Mouse (Mus musculus) lung, postnatal 0 days (tissue): ENCODE data around the gene Ppcdc. TPM values are rescaled to one million over a fixed set of nuclear protein-coding genes. Genes with fewer than 3 reads are reported as not detected.

Source experiments
- ATAC-seq: fragments of 200-750 bp; cut with Nextera tagmentation; 2 replicates; pipeline ENCODE4 v1.8.0; 2017; ENCODE audit warnings: moderate library complexity
- DNase-seq: peaks from one replicate; pipeline ENCODE4 v3.0.0-alpha.2; 2016; ENCODE audit warnings: low spot score
- H3K27ac ChIP-seq: fragments of 300-500 bp; sonication (generic); 2 replicates; pipeline ENCODE4 v1.5.1; 2014; ENCODE audit warnings: antibody characterized with exemption, mild to moderate bottlenecking, low read length, mixed read lengths
- H3K27me3 ChIP-seq: fragments of 300-500 bp; sonication (generic); replicated peaks from 2 replicates; pipeline ENCODE4 v1.6.1; 2014; ENCODE audit warnings: low read length, mixed read lengths; ENCODE audit not compliant: insufficient read depth
- H3K36me3 ChIP-seq: fragments of 300-500 bp; sonication (generic); 2 replicates; pipeline ENCODE4 v1.6.1; 2014; ENCODE audit warnings: low read length, mixed read lengths; ENCODE audit not compliant: insufficient read depth
- H3K4me1 ChIP-seq: fragments of 300-500 bp; sonication (generic); 2 replicates; pipeline ENCODE4 v1.6.1; 2014; ENCODE audit warnings: antibody characterized with exemption, low read depth, low read length, mixed read lengths; ENCODE audit not compliant: insufficient read depth
- H3K4me2 ChIP-seq: fragments of 300-500 bp; sonication (generic); replicated peaks from 2 replicates; pipeline ENCODE4 v1.6.1; 2014; ENCODE audit warnings: low read depth, mild to moderate bottlenecking, low read length, moderate library complexity, mixed read lengths
- H3K4me3 ChIP-seq: fragments of 300-500 bp; sonication (generic); 2 replicates; pipeline ENCODE4 v1.5.1; 2014; ENCODE audit warnings: low read depth, low read length
- H3K9ac ChIP-seq: fragments of 300-500 bp; sonication (generic); replicated peaks from 2 replicates; pipeline ENCODE4 v1.6.1; 2014; ENCODE audit warnings: low read depth, mild to moderate bottlenecking
- H3K9me3 ChIP-seq: fragments of 300-500 bp; sonication (generic); 2 replicates; pipeline ENCODE4 v1.6.1; 2016; ENCODE audit warnings: low read length, mixed read lengths
- CTCF ChIP-seq: IDR thresholded peaks from 2 replicates; pipeline ENCODE4 v1.5.1; 2016; ENCODE audit warnings: antibody characterized with exemption, mild to moderate bottlenecking
- EP300 ChIP-seq: IDR thresholded peaks from 2 replicates; pipeline ENCODE4 v1.6.1; 2016; ENCODE audit warnings: antibody characterized with exemption, mild to moderate bottlenecking, control low read depth
- WGBS: fragments of 180-500 bp; shearing (Covaris S2); extraction: QIAGEN DNeasy Blood & Tissue Kit; methylation state at CpG from one replicate; pipeline ENCODE4 v1.1.7; 2014; 5-methylcytosine and 5-hydroxymethylcytosine counted together
- polyA plus RNA-seq: library from polyadenylated mRNA; unstranded; fragments of >200 nt; fragmentation: Nextera tagmentation; extraction: Ambion mirVana; gene quantifications from 2 replicates; pipeline ENCODE4 v1.2.1, GENCODE M21; 2015

The Ppcdc gene
- polyA plus RNA-seq, 1 experiment from 2014 or later, result 25.9 TPM

DNA sequence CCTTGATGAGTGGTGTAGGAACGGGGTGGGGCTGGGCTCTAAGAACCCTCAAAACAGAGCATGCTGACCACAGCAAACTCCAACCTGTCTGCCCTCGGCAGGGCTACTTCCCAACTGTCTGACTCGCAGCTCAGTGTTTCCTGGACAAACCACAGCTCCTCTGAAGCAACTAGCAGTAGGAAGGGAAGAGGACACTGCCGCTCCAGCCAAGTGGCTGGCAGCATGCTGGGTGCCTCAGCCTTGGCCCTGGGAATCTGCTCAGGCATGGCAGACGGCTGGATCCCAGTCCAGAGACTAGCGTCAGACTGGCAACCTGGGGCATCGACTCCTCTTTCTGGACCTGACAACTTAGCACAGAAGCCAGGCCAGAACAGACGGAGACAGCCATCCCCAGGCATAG is 22.6 kb downstream of the Ppcdc start:
- H3K9ac ChIP-seq, result no peak overlapping the region
- 66% methylated on average over 8 of the region's 8 CpGs for WGBS
- ATAC-seq, result no peak
- TF ChIP-seq EP300 (no peak), CTCF (no peak)
- no peak overlapping the region for H3K27ac ChIP-seq
- H3K4me3 ChIP-seq, result no peak overlapping the region
- H3K36me3 ChIP-seq, result no peaks in the 10 kb centered on the region
- H3K9me3 ChIP-seq, result no peaks in the 10 kb centered on the region
- no peaks in the 10 kb centered on the region for H3K27me3 ChIP-seq
- peaks cover 14% of the 10 kb centered on the region for H3K4me1 ChIP-seq
- no peak overlapping the region for H3K4me2 ChIP-seq
- peak; percentile 20 for DNase-seq

DNA sequence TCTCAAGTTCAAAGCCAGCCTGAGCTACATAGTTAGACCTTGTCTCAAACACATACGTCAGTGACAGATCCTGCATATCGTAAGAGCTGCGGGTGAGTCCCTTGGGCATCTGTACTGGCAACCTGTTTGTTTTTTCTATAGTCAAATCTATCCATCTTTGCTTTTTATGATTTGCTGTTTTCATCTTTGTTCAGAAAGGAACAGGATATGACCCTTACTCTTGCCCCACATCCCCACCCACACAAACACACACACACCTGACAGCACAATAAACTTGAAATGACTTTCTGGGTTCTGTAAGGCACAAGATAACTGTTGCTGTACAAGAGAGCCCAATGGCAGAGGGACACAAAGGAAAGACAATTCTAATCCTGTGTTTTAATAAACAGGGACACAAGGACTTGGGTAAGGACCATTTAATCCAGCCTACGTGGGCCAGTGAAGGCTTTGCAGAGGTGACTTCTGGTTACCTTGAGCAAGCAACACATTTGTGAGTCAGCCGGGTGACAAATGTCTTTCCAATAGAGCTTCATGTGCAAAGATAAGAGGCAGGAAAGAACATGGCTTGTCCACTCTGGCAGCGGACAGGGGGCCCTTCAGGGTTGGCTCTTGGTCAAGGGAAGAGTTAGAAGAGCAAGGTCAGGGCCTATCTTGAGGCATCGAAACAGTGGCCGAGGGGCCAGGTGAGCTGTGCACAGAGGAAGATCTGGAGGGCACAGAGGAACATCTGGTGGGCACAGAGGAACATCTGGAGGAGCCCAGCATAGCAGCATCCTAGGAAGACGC is 32.6 kb downstream of the Ppcdc start:
- Histone ChIP-seq H3K36me3 (no peaks in the 10 kb centered on the region), H3K4me3 (no peak overlapping the region), H3K4me1 (no peaks in the 10 kb centered on the region), H3K9ac (no peak overlapping the region), H3K4me2 (no peak overlapping the region), H3K9me3 (no peaks in the 10 kb centered on the region), H3K27ac (no peak overlapping the region), H3K27me3 (no peaks in the 10 kb centered on the region)
- DNase-seq (no peak), ATAC-seq (no peak)
- 87% methylated on average over 9 of the region's 9 CpGs for WGBS
- TF ChIP-seq CTCF (no peak), EP300 (no peak)

DNA sequence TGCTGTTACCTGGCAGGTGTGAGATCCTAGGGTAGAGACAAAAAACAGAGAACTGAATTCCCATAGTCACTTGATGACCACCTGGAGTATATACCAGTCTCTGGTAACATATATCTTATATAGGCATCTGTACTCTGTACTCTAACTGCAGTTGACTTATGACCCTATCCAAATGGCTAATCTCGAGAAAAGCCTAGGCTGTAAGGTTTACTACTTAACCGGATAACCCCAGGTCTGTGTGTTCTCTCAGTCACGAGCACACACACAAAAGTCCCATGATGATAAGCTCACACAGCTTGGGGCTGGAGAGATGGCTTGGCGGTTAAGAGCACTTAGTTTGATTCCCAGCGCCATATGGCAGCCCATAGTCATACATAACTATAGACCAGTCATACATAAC is 33.5 kb downstream of the Ppcdc start:
- 84% methylated on average over 5 of the region's 5 CpGs for WGBS
- no peaks in the 10 kb centered on the region for H3K9me3 ChIP-seq
- no peak for DNase-seq
- no peak overlapping the region for H3K9ac ChIP-seq
- no peaks in the 10 kb centered on the region for H3K4me1 ChIP-seq
- no peak for ATAC-seq
- H3K36me3 ChIP-seq, result no peaks in the 10 kb centered on the region
- H3K27me3 ChIP-seq, result no peaks in the 10 kb centered on the region
- no peak overlapping the region for H3K4me2 ChIP-seq
- no peak overlapping the region for H3K27ac ChIP-seq
- H3K4me3 ChIP-seq, result no peak overlapping the region
- TF ChIP-seq EP300 (no peak), CTCF (no peak)

DNA sequence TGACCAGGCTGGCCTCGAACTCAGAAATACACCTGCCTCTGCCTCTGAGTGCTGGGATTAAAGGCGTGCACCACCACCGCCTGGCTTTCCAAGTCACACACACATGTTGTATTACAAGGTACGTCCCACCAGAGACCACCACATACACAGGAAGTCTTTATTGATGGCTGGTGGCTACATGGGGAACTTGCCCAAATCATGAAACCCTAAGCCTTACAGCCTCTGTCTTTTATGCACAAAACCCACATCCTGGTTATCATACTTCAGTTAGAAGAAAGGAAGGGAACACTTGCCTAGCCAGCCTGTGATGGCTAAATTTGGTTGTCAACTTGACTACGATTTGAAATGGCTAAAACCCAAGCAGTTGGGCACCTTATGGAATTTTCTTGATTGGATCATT is 35.9 kb downstream of the Ppcdc start:
- DNase-seq (no peak), ATAC-seq (no peak)
- no peak overlapping the region for H3K4me2 ChIP-seq
- no peak overlapping the region for H3K9ac ChIP-seq
- no peak overlapping the region for H3K27ac ChIP-seq
- H3K36me3 ChIP-seq, result no peaks in the 10 kb centered on the region
- no peaks in the 10 kb centered on the region for H3K27me3 ChIP-seq
- 83% methylated on average over 5 of the region's 5 CpGs for WGBS
- H3K9me3 ChIP-seq, result no peaks in the 10 kb centered on the region
- TF ChIP-seq CTCF (no peak), EP300 (no peak)
- no peak overlapping the region for H3K4me3 ChIP-seq
- no peaks in the 10 kb centered on the region for H3K4me1 ChIP-seq

DNA sequence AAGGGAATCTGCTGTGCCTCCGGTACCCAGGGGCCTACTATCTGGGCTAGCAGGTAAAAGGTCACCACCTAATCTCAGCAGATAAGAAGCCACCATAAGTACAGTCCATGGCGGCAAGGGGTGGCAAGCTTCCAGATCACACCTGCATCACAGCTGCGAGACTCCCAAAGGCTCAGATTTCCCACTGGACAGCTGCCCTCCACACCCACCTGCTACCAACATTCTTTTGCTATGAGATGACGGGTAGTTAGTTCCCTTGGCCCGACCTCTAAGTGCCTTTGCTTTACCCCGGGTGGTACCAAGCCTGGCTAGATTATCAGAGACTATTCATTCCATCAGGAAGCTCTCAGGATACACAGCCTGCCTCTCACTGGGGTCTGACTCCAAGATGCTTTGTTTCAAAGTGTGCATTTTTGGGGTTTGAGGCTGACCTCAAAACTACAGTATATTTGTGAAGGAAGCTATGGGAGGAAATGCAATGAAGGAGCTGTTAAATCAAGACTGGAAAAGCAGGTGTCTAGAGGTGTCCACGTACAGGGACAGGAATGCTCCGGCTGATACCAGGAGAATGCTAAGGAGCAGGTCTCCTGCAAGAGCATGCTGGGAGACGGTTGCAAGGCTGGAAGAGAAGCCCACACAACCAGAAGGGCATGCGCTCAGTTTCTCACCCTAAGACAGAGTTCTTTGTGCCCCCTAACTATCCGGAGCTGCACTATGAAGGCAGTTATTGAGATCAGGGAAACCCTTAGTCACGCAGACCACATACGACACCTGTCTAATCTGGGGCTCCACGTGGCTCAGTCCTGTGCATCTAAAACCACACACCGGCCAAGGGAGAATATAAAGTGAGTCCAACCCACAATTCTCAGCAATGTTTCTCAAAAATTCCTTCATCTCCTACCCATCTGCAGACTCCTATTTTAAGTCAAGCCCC is 37.3 kb downstream of the Ppcdc start:
- 62% methylated on average over 15 of the region's 15 CpGs for WGBS
- H3K9me3 ChIP-seq, result no peaks in the 10 kb centered on the region; the same call in 1 of the 2 replicates
- no peaks in the 10 kb centered on the region for H3K4me1 ChIP-seq
- H3K36me3 ChIP-seq, result no peaks in the 10 kb centered on the region
- DNase-seq, result peak; percentile 59
- no peak overlapping the region for H3K27ac ChIP-seq
- H3K4me2 ChIP-seq, result no peak overlapping the region
- TF ChIP-seq CTCF (no peak), EP300 (peak; percentile 60; the same call in 1 of the 2 replicates)
- H3K27me3 ChIP-seq, result no peaks in the 10 kb centered on the region
- ATAC-seq, result peak; percentile 88
- H3K4me3 ChIP-seq, result no peak overlapping the region
- H3K9ac ChIP-seq, result no peak overlapping the region

DNA sequence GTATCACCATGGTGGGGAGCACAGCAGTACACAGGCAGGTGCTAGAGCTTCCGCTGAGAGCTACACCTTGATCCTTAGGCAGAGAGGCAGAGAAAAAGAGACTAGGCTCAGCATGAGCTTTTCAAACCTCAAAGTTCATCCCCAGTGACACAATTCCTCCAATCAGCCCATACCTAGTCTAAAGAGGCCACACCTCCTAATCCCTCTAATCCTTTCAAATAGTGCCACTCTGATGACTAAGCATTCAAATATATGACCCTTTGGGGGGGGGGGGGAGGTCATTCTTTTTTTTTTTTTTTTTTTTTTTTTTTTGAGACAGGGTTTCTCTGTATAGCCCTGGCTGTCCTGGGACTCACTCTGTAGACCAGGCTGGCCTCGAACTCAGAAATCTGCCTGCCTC is 41.2 kb downstream of the Ppcdc start:
- ATAC-seq (no peak), DNase-seq (no peak)
- H3K4me2 ChIP-seq, result no peak overlapping the region
- no peaks in the 10 kb centered on the region for H3K36me3 ChIP-seq
- no peaks in the 10 kb centered on the region for H3K4me1 ChIP-seq
- WGBS, result 100% methylated on average over 2 of the region's 2 CpGs
- H3K9ac ChIP-seq, result no peak overlapping the region
- no peaks in the 10 kb centered on the region for H3K27me3 ChIP-seq
- no peak overlapping the region for H3K4me3 ChIP-seq
- no peaks in the 10 kb centered on the region; the same call in 1 of the 2 replicates for H3K9me3 ChIP-seq
- no peak for TF ChIP-seq CTCF
- TF ChIP-seq EP300, result no peak
- no peak overlapping the region for H3K27ac ChIP-seq
